Mouse (Mus musculus) activated CD4-positive, CD25-positive, alpha-beta regulatory T cell, adult 4 months (primary cell): ENCODE measurements around the gene Hnrnpr. TPM values are rescaled to one million over a fixed set of nuclear protein-coding genes. Genes with fewer than 3 reads are reported as not detected.

Experiments
- ATAC-seq: one replicate; pipeline ENCODE4 v1.8.0; 2017
- polyA plus RNA-seq, 2 experiments: library from polyadenylated mRNA; unstranded; fragments of 100-300 nt; shearing (Covaris generic); gene quantifications; one replicate each; pipeline ENCODE4 v1.2.1; 2017

Gene Hnrnpr
- polyA plus RNA-seq, 2 experiments from 2014 or later: 80.8 to 97.7 TPM

DNA sequence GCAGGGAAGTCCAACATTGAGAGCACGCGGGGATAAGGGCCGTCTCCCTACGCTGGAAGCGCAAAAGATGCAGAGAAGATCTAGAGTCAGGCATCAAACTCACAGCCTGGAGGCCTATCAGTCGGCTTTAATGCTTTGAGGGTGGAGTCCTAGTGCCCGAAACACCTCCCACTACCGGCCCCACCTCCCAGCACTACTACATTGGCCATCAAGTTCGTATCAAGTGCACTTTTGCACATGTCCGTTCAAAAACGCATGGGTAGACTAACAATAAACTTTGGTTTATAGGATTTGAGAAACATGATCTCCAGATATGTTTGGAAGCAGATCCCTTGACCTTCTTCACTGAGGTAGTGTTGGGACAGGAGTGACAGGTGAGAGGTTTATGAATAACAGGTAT lies 962 bp upstream of the Hnrnpr start:
- ATAC-seq: peak; percentile 60

DNA sequence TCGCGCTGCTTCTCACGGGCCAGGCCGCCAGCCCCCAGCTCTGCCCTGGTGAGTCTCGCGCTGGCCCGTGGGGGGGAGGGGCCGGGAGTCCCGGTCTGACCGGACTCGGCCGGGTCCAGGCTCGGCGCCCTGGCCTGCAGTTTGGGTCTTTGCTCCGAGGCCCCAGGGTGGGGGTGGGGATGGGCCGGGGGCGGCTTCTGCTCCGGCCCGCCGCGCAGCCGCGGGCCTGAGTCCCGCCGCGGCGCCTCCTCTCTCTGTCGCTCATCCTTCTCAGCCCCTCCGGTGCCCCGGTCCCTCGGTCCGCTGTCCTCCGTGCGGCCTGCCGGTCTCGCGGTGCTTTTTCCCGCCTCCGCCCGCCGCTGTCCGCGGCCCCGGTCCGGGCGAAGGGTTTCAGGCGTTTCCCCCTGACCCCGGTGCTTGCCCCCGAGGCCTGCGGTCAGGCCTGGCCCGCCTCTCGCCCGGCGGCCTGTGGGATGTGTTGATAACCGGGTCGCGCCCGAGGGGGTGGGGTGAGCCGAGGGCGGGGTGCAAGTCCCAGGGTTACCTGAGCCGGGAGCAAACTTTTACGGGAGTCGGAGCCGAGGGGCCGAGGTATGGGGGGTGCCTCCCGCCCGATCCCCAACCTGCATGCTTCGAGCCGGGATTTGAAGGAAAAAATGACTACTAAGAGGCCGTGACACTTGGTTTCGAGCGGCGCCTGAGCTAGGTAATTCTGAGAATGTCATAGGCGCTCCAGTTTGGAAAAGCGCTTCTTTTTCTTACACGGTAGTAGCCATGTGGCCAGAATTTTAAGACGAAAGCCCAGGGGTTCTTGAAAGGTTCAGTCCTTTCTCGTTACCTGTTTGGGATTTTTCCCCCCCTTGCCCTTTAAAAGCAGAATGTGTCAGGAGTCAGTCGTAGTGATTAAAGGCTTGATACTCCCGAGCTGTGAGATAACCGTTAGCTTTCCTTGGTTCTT lies 579 bp downstream of the Hnrnpr start:
- ATAC-seq: no peak

DNA sequence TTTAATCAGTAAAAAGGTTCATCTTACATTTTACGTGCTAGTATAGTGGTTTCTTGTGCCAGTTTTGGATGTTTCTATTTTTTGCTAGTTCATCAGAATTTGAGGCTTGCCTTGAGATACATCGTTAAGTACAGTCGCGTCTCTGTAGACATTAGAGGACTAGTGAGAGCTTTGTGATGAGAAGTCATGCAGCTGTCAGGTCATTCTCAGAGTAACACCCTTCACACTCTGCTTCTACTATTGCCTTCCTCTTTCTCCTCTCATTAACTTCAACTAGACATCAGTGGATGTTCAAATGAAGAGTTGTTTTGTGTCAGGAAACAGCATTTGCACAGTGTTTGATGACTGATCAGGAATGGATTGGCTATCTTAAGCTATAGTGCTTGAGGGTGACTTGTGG lies 1.9 kb downstream of the Hnrnpr start:
- no peak for ATAC-seq

DNA sequence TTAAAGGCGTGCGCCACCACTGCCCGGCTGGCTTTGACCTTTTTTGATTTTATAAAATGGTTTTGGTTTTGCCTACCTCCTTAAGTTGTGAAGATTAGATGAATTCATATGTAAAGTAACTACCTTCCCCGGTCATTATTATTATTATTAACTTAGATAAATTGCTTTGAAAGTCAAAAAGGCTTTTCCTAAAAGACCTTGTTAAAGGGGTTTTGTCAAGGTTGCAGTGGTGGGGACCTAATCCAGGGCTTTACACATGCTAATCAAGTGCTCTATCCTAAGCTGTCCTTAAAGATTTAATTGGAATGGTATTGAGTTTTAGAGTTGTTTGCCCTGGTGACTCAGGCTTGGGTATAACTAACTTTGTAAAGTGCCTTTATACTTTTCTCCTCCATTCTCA lies 6.9 kb downstream of the Hnrnpr start:
- no peak for ATAC-seq

GRCm38 (mm10) chr4:136320016-136320415 lies 9.3 kb downstream of the Hnrnpr start:
- no peak for ATAC-seq

DNA sequence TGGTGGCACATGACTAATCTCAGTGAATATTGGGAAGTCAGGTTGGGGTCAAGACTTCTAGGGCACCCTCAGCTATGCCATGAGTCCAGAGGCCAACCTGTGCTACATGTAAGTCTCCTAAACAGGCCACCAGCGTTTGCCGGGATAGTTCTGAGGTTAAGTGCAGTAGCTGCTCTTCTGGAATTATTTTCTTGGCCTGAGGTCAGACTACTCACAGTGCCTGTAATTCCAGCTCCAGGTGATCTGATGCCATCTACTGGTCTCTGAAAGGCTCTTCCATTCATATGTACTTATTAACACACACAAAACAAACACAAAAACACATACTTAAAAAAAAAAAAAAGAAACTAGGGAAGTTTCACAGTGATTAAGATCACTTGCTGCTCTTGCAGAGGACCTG lies 13.5 kb downstream of the Hnrnpr start:
- ATAC-seq: no peak

GRCm38 (mm10) chr4:136327238-136327637 lies 16.5 kb downstream of the Hnrnpr start:
- ATAC-seq: no peak

DNA sequence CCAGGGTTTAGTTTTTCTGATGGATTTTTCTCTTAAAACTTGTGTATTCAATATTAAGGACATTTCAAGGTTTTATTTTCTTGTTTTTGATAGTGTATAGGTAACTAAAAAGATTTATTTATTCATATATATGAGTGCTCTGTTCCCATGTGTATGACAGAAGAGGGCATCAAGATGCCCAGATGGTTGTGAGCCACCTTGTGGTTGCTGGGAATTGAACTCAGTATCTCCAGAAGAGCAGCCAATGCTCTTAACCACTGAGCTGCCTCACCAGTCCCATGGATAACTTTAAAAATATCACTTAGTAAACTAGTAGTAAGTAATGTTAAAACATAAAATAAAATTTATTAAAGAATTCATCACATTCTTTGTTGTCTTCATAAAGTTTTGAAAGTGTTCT lies 17.4 kb downstream of the Hnrnpr start:
- no peak for ATAC-seq

DNA sequence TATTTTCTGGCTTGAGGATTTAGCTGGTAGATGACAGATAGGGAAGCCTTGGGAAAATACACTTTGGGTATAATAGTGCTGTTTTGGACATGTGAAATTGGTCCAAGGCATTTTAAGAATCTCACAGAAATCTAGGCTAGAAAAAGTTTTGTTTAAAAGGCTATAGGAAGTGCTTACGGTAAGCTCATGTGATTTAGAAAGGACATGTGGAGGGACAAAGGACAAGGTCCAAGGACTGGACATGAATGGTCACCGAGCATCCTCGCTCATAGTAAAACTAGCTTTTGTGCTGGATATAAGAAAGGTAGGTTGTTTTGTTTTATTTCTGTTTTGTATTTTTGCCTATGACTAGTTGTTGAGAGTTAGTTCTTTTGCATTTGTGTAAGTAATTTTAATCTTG lies 21.0 kb downstream of the Hnrnpr start:
- ATAC-seq: no peak

- no peak for ATAC-seq
These were observed 22.4 kb downstream of the Hnrnpr start for GRCm38 (mm10) chr4:136333191-136333590.

- no peak for ATAC-seq
These were observed 24.3 kb downstream of the Hnrnpr start for GRCm38 (mm10) chr4:136335065-136335464.

DNA sequence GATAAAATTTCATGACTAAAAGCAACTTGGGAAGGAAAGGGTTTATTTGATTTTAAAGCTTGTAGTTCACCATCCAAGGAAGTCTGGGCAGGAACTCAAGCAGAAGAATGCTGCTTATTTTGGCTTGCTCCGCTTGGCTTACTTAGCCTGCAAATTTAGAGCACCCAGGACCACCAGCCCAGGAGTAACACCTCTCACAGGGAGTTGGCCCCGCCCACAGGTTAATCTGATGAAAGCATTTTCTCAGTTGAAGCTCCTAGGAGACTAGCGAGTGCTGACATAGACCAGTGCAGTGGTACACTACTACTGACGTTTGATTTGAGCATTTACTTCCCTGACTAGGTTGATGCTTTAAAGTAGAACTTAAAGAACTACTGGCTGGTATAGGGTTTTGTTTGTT lies 26.4 kb downstream of the Hnrnpr start:
- ATAC-seq: no peak

- ATAC-seq: no peak
These were observed 38.9 kb downstream of the Hnrnpr start for GRCm38 (mm10) chr4:136349616-136350015.

GRCm38 (mm10) chr4:136357026-136357425 lies 46.3 kb downstream of the Hnrnpr start:
- no peak for ATAC-seq

GRCm38 (mm10) chr4:136357429-136357828 lies 46.7 kb downstream of the Hnrnpr start:
- ATAC-seq: no peak

GRCm38 (mm10) chr4:136367856-136368255 lies 57.1 kb downstream of the Hnrnpr start:
- no peak for ATAC-seq

DNA sequence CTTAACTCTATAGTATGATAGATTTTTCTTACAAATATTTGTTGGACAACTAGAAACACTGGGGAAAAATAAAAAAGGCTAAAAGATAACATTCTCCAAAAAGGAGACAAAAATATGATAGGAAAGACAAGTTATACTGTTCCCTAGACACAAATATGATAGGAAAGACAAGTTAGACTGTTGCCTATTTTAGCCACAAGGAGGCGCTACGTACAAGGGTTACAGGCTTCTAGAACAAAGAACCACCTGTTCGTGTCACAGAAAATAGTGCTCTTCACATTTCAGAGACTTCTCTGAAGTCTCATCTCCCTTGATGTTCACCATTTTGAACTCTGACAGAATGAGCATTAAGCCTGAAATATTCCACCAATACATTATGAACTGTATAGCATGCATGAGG lies 59.0 kb downstream of the Hnrnpr start:
- ATAC-seq: no peak

GRCm38 (mm10) chr4:136373494-136374181 lies 62.9 kb downstream of the Hnrnpr start:
- no peak for ATAC-seq

DNA sequence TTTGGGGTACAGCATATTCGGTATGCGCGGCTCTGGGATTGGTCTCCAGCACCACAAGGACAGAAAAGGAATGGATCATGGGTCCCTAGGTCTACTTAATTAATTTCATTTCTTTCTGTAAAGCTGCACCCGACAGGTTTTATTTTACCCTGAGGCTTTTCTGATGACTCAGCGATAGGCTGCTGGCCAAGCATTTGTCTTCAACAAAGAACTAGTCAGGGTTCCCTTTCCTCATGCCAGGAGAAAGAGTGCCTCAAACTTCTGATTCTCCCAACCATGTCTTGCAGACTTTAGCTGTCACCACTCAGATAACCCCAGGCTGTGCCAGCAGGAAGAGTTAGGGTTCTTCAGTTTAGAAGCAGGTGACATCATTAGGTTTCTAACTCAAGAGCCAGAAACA lies 66.3 kb downstream of the Hnrnpr start:
- ATAC-seq: no peak

- no peak for ATAC-seq
These were observed 72.3 kb downstream of the Hnrnpr start for GRCm38 (mm10) chr4:136383052-136383451.

GRCm38 (mm10) chr4:136383839-136384238 lies 73.1 kb downstream of the Hnrnpr start:
- ATAC-seq: no peak

DNA sequence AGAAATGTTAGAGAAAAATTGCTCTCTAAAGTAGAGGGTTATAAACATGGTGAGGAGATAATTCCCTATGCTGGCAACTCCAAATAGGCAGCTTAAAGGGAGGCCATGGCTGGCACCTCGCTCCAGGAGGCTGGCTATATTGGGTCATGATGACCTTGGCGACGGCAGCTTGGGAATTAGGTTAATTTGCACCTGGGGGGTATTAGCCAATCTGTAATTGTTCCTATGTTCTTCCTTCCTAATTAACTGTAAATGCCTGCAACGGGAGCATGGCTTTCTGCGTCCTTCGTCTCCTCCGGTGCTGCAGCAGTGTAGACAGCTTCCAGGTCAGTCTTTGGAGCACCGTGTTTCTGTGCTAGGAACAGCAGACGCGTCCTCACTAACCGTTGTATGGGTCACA lies 76.5 kb downstream of the Hnrnpr start:
- no peak for ATAC-seq

DNA sequence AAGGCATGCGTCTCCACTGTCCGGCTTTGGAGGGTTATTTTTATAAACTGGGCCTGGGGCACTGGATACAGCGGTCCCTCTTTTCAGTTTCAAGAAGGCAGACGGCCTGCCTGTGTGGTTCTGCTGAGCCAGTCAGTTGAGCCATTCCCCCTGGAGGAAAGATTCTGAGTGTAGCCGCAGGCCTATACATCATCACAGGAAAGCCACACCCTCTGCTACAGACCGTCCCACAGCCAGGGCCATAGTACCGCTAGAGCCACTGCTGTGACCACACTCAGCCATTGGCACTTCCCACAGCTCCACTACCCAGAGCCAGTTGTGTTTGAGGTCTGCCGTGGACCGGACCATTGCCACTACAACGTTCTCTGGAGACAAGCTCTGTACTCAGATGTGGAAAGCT lies 91.1 kb downstream of the Hnrnpr start:
- ATAC-seq: no peak

GRCm38 (mm10) chr4:136407831-136408230 lies 97.1 kb downstream of the Hnrnpr start:
- no peak for ATAC-seq
